Mouse (Mus musculus): ENCODE data around the gene Epha5.

Gene Epha5

GRCm38 (mm10) chr5:84313619-84314018, 103.6 kb downstream of the Epha5 start:
- DNase-seq (ENCODE audit: low read depth), result no peak

- no peak for DNase-seq (ENCODE audit: low read depth)
These were observed 118.1 kb downstream of the Epha5 start for GRCm38 (mm10) chr5:84298878-84299736.

- DNase-seq (ENCODE audit: low read depth), result no peak
These were observed 127.7 kb downstream of the Epha5 start for GRCm38 (mm10) chr5:84289429-84289977.

GRCm38 (mm10) chr5:84281290-84282017, 135.7 kb downstream of the Epha5 start:
- no peak for DNase-seq (ENCODE audit: low read depth)

- DNase-seq (ENCODE audit: low read depth), result no peak
These were observed 140.2 kb downstream of the Epha5 start for GRCm38 (mm10) chr5:84276996-84277395.

GRCm38 (mm10) chr5:84265407-84265806, 151.8 kb downstream of the Epha5 start:
- DNase-seq (ENCODE audit: low read depth), result no peak

- DNase-seq (ENCODE audit: low read depth), result no peak
These were observed 153.2 kb downstream of the Epha5 start for GRCm38 (mm10) chr5:84263999-84264398.

GRCm38 (mm10) chr5:84229971-84230370, 187.2 kb downstream of the Epha5 start:
- DNase-seq (ENCODE audit: low read depth), result no peak

GRCm38 (mm10) chr5:84208609-84209008, 208.6 kb downstream of the Epha5 start:
- no peak for DNase-seq (ENCODE audit: low read depth)

- no peak for DNase-seq (ENCODE audit: low read depth)
These were observed 223.8 kb downstream of the Epha5 start for GRCm38 (mm10) chr5:84193348-84193747.

- no peak for DNase-seq (ENCODE audit: low read depth)
These were observed 233.0 kb downstream of the Epha5 start for GRCm38 (mm10) chr5:84184189-84184588.

- DNase-seq (ENCODE audit: low read depth), result no peak
These were observed 264.1 kb downstream of the Epha5 start for GRCm38 (mm10) chr5:84153095-84153494.

- DNase-seq (ENCODE audit: low read depth), result no peak
These were observed 275.0 kb downstream of the Epha5 start for GRCm38 (mm10) chr5:84142138-84142537.

GRCm38 (mm10) chr5:84095947-84096346, 321.2 kb downstream of the Epha5 start:
- DNase-seq (ENCODE audit: low read depth), result no peak

GRCm38 (mm10) chr5:84081321-84081720, 335.9 kb downstream of the Epha5 start:
- no peak for DNase-seq (ENCODE audit: low read depth)

GRCm38 (mm10) chr5:84070976-84071375, 346.2 kb downstream of the Epha5 start:
- DNase-seq (ENCODE audit: low read depth), result no peak

GRCm38 (mm10) chr5:84053880-84054279, 363.3 kb downstream of the Epha5 start:
- no peak for DNase-seq (ENCODE audit: low read depth)

GRCm38 (mm10) chr5:84037250-84037963, 379.8 kb downstream of the Epha5 start:
- no peak for DNase-seq (ENCODE audit: low read depth)
